Mouse (Mus musculus) gastrocnemius, postnatal 4 days (tissue): ENCODE results near the gene Gm5244. TPM values are rescaled to one million over a fixed set of nuclear protein-coding genes. Genes with fewer than 3 reads are reported as not detected.

Experiments
- DNase-seq, 2 experiments: peaks; one replicate each; pipeline ENCODE4 v3.0.0; 2021 to 2022; ENCODE audit warnings: low spot score in 2 of 2, mixed read lengths in 2 of 2
- long read RNA-seq, 2 experiments: library from polyadenylated mRNA; stranded (forward); transcript quantifications; one replicate each; pipeline ENCODE4 v2.0.0; 2021
- total RNA-seq, 2 experiments: library from RNA; stranded (reverse); gene quantifications; 2 replicates each; pipeline ENCODE4 v1.2.3; 2021

The Gm5244 gene
- total RNA-seq = not detected
- long read RNA-seq, experiment 1 = 0 reads
- long read RNA-seq, experiment 2 = 0 reads

DNA sequence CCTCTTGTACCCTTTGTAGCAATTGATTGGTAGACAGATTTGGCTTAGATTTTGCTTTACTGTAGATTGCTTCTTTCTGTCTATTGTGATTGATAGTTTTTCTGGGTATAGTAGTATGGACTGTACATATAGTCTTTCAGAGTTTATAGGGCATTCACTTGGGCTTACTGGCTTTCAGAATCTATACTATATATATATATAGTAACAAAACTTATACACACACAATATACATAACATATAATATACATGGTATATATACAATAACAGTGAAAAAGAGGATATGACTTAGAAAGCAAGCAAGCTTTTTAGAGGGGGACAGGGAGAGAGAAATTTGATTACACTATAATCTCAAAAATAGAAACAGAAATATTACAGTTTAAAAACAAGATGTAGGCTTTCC is at the start of gene Gm5244:
Gene Gm5244, plus strand, starts transcription at position 301 of the 400 bp plus-strand sequence.
- no peak for DNase-seq

DNA sequence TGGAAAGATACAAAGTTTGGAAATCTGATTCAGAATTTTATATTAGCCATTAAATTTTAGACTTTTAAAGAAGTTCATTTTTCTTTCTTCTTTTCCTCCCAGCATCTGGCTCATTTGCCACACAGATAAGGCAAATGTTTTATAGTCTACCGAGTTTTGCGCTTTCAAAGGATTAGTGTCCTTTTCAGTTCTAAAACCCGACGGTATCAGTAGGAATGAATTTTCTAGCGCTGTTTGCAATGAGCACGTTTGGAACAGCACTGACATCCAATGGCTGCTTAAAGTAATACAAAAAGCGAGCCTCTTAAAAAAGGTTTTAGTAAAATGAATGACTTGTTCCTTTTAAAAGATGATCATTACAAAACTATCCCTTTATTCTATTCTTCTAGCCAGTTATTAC is 49.4 kb upstream of the Gm5244 start:
- no peak for DNase-seq

DNA sequence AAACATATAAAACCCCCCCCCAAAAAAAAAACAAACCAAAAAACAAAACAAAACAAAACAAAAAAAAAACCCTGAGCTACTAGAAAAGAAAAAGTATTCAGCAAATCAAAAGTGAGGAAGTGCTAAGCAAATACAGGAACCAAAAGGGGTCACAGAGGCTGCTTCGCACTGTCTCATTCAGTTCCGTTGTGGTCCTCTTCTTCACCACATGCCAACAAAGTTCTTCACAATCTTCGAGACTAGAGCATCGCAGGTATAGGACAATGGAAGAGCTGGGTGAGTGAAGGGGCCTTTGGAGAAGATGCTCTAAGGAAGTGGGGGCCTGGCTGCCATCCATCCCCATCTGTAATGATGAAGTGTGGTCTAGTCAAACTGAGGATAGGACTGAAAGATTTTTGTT is 48.1 kb upstream of the Gm5244 start:
- DNase-seq = no peak

DNA sequence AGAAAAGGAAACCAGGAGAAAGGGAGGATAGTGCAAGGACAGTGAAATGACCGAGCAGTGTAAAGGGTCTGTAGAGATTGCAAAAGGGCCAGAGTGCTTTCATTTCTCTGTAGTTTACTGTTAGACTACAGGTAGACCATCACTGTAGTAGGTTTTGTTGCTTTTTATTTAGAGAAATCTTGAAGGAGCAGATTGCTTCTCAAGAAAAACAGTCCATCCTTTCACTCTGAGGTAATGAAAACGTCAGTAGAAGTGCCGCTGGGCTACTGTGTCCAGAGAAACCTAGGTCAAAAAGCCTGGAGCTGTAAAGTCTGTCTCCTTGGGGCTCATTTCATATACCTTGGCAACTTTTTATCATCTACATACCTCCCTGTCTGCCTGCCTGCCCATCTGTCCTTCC is 47.4 kb upstream of the Gm5244 start:
- DNase-seq = no peak

DNA sequence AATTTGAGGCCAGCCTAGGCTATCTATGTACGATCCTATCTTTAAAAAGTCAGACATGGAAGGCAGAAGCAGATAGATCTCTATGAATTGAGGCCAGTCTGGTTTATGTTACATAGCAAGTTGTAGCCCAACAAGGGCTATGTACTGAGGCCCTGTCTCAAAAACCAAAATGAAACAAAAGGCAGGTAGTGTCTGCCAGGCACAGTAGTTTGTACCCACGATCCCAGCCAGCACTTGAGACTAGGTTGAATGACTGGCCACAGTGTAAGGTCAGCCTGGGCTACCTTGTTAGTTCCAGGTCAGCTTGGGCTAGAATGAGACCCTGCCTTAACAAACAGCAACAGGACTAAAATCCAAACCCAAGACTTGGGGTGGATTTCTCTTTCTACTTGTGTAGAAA is 45.9 kb upstream of the Gm5244 start:
- no peak for DNase-seq

DNA sequence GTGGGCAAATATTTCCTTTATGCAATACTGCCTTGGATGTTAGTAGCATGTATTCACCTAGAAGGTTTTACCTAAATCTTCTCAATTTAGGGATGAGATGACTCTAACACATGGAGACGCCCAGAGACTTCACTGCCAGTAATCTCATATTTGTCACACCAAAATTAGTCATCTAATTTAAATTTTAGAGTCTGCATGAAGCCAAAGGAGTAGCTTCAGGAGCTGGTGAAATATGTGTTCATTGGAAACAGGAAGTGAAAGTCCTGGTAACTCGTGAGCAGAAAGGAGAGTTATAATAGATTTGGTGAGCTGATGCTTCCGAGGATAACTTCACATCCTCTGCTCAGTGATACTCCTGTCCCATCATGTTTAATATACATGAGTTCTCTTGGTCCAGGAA is 45.4 kb upstream of the Gm5244 start:
- DNase-seq = no peak

DNA sequence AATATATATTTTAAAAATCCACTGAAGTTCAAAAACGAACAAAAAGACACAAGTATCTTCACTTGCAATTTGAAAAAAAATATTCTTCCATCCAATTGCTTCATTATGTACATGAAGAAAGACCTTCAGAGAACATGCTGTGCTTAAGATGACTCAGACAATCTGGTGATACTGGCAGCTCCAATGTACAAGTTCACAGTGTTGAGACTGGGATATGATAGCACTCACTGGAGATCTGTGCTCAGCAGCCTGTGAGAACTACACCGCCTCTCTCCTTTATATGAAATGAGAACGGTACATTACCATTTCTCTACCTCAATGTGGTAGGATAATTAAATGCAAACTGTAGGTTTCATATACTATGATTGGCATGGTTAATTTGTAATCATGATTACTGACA is 43.7 kb upstream of the Gm5244 start:
- DNase-seq = no peak

DNA sequence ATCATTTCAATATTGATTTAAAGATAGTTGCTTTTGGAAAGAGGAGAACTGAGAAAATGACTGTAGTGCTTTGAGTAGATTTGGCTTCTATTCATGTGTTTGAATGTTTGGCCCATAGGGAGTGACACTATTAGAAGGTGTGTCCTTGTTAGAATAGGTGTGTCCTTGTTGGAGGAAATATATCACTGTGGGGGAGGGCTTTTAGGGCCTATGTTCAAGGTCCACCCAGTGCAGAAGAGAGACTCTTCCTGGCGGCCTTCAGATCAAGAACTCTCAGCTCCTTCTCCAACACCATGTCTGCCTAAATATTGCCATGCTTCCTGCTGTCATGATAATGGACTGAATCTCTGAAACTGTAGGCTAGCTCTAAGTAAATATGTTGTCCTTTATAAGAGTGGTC is 42.2 kb upstream of the Gm5244 start:
- no peak for DNase-seq

GRCm38 (mm10) chr19:12805730-12806129 is 40.8 kb upstream of the Gm5244 start:
- no peak for DNase-seq

GRCm38 (mm10) chr19:12806214-12806613 is 40.3 kb upstream of the Gm5244 start:
- no peak for DNase-seq

DNA sequence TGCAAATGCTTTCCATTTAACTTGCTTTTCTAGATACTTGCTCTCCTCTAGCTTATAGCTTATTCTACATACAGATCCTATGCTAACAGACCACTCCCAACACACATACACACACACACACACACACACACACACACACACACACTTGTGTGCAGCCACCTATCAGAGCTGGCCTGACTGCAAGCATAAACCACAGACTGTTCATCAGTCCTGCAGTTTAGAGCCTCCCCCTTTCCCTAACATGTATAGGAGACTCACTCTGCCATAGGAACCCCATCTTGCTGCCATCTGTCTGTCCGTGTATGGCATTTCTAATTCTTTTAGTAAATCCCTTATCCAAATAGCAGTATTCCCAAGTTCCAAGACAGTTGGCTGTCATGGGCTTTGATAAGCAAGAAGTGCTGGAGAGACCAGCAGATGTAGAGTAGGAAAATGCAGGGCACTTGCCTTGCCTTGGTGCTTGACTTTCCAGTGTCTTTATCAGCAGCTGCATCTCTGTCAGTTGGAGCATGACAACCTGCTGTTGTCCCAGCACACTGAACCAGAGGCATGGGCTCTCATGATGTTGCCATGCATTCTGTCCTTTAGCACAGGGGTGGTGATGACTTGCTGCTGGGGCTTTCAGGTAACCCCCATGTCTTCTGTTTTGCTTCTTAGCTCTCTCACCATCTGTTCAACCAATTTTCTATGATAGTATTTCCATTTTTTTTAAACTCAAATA is 33.7 kb upstream of the Gm5244 start:
- no peak for DNase-seq

- no peak for DNase-seq
Measured at GRCm38 (mm10) chr19:12813883-12814282, 32.6 kb upstream of the Gm5244 start.

DNA sequence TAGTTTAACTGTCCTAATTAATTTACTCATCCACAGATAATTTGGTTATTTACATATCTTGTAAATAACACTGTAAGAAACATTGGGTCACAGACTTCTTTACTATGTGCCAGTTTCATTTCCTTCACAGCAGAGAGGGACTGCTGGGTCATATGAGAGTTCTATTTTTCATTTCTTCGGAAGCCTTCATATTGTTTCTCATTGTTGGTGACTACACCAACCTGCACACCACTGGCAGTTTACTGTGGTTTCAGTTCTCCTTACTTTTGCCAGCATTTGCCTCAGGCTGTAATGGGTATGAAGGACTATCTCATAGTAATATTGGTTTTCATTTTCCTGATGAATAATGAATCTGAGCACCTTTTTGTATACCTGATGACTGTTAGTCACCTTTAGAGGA is 28.0 kb upstream of the Gm5244 start:
- no peak for DNase-seq

DNA sequence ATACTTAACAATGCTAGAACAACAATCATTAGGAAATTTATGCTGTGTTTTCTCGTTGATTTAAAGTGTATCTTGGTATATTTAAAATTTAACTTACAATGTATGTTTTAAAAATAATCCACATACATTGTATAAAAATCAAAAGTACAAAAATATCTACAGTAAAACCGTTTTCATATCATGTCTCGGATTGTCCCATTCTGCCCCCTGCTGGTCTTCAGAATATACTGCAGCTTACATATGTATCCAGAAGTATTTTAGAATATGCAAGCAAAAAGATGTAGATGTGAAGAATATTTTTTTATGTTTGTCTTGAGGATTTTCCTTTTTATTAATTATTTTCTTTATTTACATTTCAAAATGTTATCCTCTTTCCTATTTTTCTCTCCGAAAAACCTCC is 26.1 kb upstream of the Gm5244 start:
- no peak for DNase-seq

DNA sequence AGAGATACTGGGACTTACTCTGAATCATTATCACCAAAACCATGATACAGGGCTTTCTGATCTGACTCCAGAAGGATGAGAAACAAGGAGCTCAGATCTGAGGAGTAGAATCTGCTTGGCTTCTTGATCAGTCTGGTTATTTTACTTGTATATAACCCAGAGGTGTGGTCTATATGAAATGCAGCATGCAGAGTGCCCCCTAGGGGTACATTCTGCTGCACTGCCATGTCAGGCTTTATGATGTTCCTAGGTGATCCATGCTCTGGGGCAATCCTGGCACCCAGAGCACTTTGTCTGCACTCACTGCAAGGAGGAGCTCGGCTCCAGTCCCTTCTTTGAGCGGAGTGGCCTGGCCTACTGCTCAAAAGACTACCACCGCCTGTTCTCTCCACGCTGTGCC is 21.9 kb upstream of the Gm5244 start:
- DNase-seq = no peak

GRCm38 (mm10) chr19:12830823-12831430 is 15.6 kb upstream of the Gm5244 start:
- no peak for DNase-seq

DNA sequence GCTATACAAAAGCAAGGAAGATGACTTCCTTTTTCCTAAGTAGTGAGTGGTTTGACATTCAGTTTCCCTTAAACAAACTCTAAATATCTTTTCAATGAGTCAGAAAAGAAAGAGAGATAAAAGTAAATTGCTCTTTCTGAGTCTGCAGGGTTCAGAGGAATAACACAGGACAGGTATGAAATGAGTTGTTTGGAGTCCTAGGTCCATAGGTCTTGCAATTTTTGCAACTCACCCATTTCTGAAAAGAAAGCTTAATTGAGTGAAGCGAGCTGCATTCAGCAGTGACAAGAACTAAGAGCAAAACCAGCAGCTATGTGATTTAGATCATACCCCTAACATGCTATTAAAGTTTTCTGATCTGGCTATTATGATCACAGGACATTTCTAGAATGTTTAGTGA is 14.9 kb upstream of the Gm5244 start:
- no peak for DNase-seq

GRCm38 (mm10) chr19:12833625-12834024 is 12.9 kb upstream of the Gm5244 start:
- no peak for DNase-seq

DNA sequence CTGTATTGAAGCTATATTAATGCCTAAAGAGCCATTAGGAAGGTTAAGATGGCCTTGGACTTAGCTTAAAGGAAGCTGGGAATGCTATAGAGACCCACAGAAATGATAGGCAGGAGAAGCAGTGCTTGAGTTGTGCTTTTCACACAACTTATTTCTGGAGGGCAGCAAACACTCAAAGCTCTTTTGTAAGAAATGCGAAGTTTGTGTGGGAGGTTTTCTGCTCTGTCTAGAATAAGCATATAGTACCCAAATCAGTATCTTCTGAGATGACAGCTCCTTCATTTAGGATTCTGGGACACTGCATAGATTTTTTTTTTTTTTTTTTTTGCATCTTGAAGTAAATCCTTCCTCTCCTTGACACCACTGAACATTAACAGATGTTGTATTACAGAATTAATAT is 8.0 kb upstream of the Gm5244 start:
- DNase-seq = no peak

DNA sequence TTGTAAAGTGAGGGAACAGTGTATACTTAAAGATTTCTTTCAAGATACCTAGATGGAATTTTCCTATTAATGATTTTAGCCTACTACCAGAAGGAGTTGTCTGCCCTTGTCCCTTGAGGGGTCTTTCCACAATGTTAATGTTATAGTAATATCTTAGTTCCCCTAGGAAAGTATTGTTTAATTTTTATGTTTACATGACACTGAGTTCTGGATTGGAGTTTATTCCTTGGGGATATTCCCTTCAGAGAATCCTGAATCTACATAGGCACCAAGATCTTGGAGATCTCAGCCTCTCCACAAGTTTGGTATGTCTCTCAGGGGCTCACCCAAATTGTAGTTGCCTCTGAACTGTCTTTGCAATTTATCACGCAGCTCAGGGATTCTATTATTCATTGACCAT is 10.5 kb downstream of the Gm5244 start, which contains the start of gene Olfr1444:
Gene Olfr1444, plus strand, starts transcription at position 301 of the 400 bp plus-strand sequence.
- DNase-seq = no peak

DNA sequence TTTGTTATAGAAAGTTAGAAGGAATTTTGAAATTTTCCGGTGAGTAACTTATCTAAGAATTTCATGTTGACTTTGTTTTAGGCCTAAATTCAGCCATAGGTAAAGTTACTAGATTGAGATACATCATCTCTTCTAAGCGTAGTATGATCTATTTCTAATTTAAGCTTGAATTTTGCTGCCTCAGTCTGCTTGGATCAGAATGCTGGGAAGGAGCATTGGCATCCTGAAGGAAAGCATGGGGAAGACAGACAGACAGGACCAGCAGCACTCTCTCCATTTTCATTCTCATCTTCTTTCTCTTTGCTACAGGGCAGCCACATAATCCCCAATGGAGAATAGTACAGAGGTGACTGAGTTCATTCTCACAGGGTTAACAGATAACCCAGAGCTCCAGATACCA is 37.1 kb downstream of the Gm5244 start, which contains the start of gene Olfr1445:
Gene Olfr1445, plus strand, starts transcription at position 301 of the 400 bp plus-strand sequence.
- DNase-seq = no peak

- DNase-seq = no peak
Measured at GRCm38 (mm10) chr19:12893424-12893823, 46.9 kb downstream of the Gm5244 start, which contains the start of gene Olfr1446. Gene Olfr1446, minus strand, starts transcription at chr19:12893524.
